Mouse (Mus musculus): Measurements from ENCODE around the gene Prdx2.

GRCm38 (mm10) chr8:84930582-84930981 is 38.8 kb upstream of the Prdx2 start:
- TF ChIP-seq POLR2A (IDR thresholded peaks at IDR 0.05; ENCODE audit: insufficient read depth, low read depth, low read length) (no peak), CTCF (IDR thresholded peaks at IDR 0.05) (no peak), EP300 (IDR thresholded peaks at IDR 0.05; ENCODE audit: insufficient read depth, low read depth, low read length) (no peak)
